Mouse (Mus musculus): Measurements from ENCODE around the gene Gm44503.

Gm44503 gene

GRCm38 (mm10) chr9:72974734-72975133, 16.1 kb downstream of the Gm44503 start:
- DNase-seq (ENCODE audit: low spot score) = no peak

- DNase-seq (ENCODE audit: low spot score) = no peak
Observed at GRCm38 (mm10) chr9:72975242-72975641, 16.6 kb downstream of the Gm44503 start.

GRCm38 (mm10) chr9:72983066-72983465, 24.4 kb downstream of the Gm44503 start:
- no peak for DNase-seq (ENCODE audit: low spot score)

GRCm38 (mm10) chr9:72985250-72986220, 26.9 kb downstream of the Gm44503 start, which contains the start of the genes Ccpg1os and Ccpg1:
Gene Ccpg1os (minus strand): TSS chr9:72985382.
Gene Ccpg1 (plus strand): TSS chr9:72985429.
- DNase-seq (ENCODE audit: low spot score) = peak; percentile 98

- DNase-seq (ENCODE audit: low spot score) = no peak
Observed at GRCm38 (mm10) chr9:72987703-72988102, 29.1 kb downstream of the Gm44503 start.

GRCm38 (mm10) chr9:72988706-72989105, 30.1 kb downstream of the Gm44503 start:
- no peak for DNase-seq (ENCODE audit: low spot score)

- DNase-seq (ENCODE audit: low spot score) = no peak
Observed at GRCm38 (mm10) chr9:72991420-72991819, 32.8 kb downstream of the Gm44503 start.

- DNase-seq (ENCODE audit: low spot score) = no peak
Observed at GRCm38 (mm10) chr9:72992576-72992975, 33.9 kb downstream of the Gm44503 start.

GRCm38 (mm10) chr9:72996167-72996566, 37.5 kb downstream of the Gm44503 start:
- no peak for DNase-seq (ENCODE audit: low spot score)

- DNase-seq (ENCODE audit: low spot score) = no peak
Observed at GRCm38 (mm10) chr9:72996806-72997205, 38.2 kb downstream of the Gm44503 start.

- no peak for DNase-seq (ENCODE audit: low spot score)
Observed at GRCm38 (mm10) chr9:73000487-73000886, 41.8 kb downstream of the Gm44503 start.

GRCm38 (mm10) chr9:73001314-73002011, 42.8 kb downstream of the Gm44503 start:
- no peak for DNase-seq (ENCODE audit: low spot score)

- DNase-seq (ENCODE audit: low spot score) = no peak
Observed at GRCm38 (mm10) chr9:73002177-73002576, 43.5 kb downstream of the Gm44503 start.

GRCm38 (mm10) chr9:73004076-73004475, 45.4 kb downstream of the Gm44503 start:
- no peak for DNase-seq (ENCODE audit: low spot score)

- DNase-seq (ENCODE audit: low spot score) = no peak
Observed at GRCm38 (mm10) chr9:73005106-73005505, 46.5 kb downstream of the Gm44503 start.

GRCm38 (mm10) chr9:73006175-73006574, 47.5 kb downstream of the Gm44503 start:
- DNase-seq (ENCODE audit: low spot score) = no peak

- no peak for DNase-seq (ENCODE audit: low spot score)
Observed at GRCm38 (mm10) chr9:73008384-73008783, 49.7 kb downstream of the Gm44503 start.

GRCm38 (mm10) chr9:73012629-73013028, 54.0 kb downstream of the Gm44503 start:
- DNase-seq (ENCODE audit: low spot score) = no peak

- no peak for DNase-seq (ENCODE audit: low spot score)
Observed at GRCm38 (mm10) chr9:73014724-73015123, 56.1 kb downstream of the Gm44503 start.

- DNase-seq (ENCODE audit: low spot score) = no peak
Observed at GRCm38 (mm10) chr9:73019841-73020240, 61.2 kb downstream of the Gm44503 start.

- no peak for DNase-seq (ENCODE audit: low spot score)
Observed at GRCm38 (mm10) chr9:73020566-73021097, 62.0 kb downstream of the Gm44503 start.

GRCm38 (mm10) chr9:73025818-73026636, 67.4 kb downstream of the Gm44503 start:
- peak; percentile 24 for DNase-seq (ENCODE audit: low spot score)

All from testis, postnatal 14 days (tissue).